Mouse (Mus musculus) liver, adult 2 months (tissue): ENCODE measurements around the gene Cant1.

Experiments used
- CTCF ChIP-seq: fragments of 200-500 bp; IDR thresholded peaks from 2 replicates; pipeline ENCODE4 v1.5.1; 2011; ENCODE audit warnings: low read depth, low read length, control low read depth
- POLR2A ChIP-seq: fragments of 200-500 bp; IDR thresholded peaks from 2 replicates; pipeline ENCODE4 v1.6.1; 2011; ENCODE audit warnings: low read length, control low read depth; ENCODE audit not compliant: insufficient read depth; ENCODE audit errors: extremely low read depth

DNA sequence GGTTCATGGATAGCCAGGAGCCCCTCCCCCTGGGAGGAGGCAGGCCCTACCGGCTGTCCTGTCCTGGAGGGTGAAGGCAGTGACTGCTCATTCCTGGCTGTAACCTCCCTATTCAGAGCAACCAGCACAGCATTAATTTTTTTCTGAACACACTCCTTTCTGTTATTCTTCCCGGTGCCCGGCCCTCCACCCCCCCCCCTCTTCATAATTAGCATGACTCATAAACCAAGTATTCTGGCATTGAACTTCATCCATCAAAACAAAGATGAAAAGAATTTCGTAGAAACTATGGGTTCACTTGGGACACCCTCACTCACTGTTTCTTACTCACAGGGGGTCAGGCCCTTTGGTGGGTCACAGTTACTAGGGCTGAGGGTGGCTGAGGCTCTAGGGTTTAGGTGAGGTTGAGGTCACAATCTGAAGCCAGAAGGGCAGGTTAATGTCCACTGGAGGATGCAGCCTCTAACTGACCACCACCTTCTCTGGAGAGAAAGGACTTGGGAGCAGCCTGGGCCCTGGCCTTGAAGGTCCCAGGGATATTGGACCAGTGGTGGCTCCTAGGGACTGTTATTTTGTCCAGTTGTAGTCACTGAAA lies 11.5 kb upstream of the Cant1 start:
- no peak for TF ChIP-seq POLR2A
- no peak for TF ChIP-seq CTCF
